Mouse (Mus musculus) intestine, postnatal 0 days (tissue): ENCODE measurements at regions not wholly inside any gene's neighbourhood (a gene's known extent, or its start where the extent isn't known, plus 50 kb on each side); places are given as distances from the start of the nearest gene placed in this dataset.

Experiments used
- ATAC-seq: fragments of 200-750 bp; cut with Nextera tagmentation; 2 replicates; pipeline ENCODE4 v1.8.0; 2017; ENCODE audit warnings: mild to moderate bottlenecking, moderate TSS enrichment, moderate library complexity
- H3K27ac ChIP-seq: fragments of 300-500 bp; sonication (generic); 2 replicates; pipeline ENCODE4 v1.5.1; 2014; ENCODE audit warnings: mild to moderate bottlenecking, low read depth, low read length, moderate library complexity
- H3K27me3 ChIP-seq: fragments of 300-500 bp; sonication (generic); replicated peaks from 2 replicates; pipeline ENCODE4 v1.6.1; 2014; ENCODE audit warnings: low read length, mixed read lengths; ENCODE audit not compliant: control insufficient read depth, insufficient read depth
- H3K36me3 ChIP-seq: fragments of 300-500 bp; sonication (generic); 2 replicates; pipeline ENCODE4 v1.6.1; 2014; ENCODE audit warnings: mild to moderate bottlenecking, moderate library complexity; ENCODE audit not compliant: control insufficient read depth, insufficient read depth
- H3K4me1 ChIP-seq: fragments of 300-500 bp; sonication (generic); replicated peaks from 2 replicates; pipeline ENCODE4 v1.6.1; 2014; ENCODE audit warnings: antibody characterized with exemption, low read length, mixed read lengths; ENCODE audit not compliant: control insufficient read depth, insufficient read depth
- H3K4me2 ChIP-seq: fragments of 300-500 bp; sonication (generic); replicated peaks from 2 replicates; pipeline ENCODE4 v1.6.1; 2014; ENCODE audit warnings: low read depth, mild to moderate bottlenecking, moderate library complexity
- H3K4me3 ChIP-seq: fragments of 300-500 bp; sonication (generic); 2 replicates; pipeline ENCODE4 v1.5.1; 2014; ENCODE audit warnings: low read depth, low read length
- H3K9ac ChIP-seq: fragments of 300-500 bp; sonication (generic); 2 replicates; pipeline ENCODE4 v1.6.1; 2014; ENCODE audit warnings: mild to moderate bottlenecking, low read depth, low read length
- H3K9me3 ChIP-seq: fragments of 300-500 bp; sonication (generic); 2 replicates; pipeline ENCODE4 v1.6.1; 2016; ENCODE audit warnings: mixed run types; ENCODE audit not compliant: control insufficient read depth
- CTCF ChIP-seq: sonication (generic); IDR thresholded peaks from 2 replicates; pipeline ENCODE4 v1.5.1; 2016; ENCODE audit warnings: low read depth, mild to moderate bottlenecking, control low read depth, antibody characterized with exemption, moderate library complexity
- WGBS: fragments of 180-500 bp; shearing (Covaris S2); extraction: QIAGEN DNeasy Blood & Tissue Kit; methylation state at CpG from one replicate; pipeline ENCODE4 v1.1.7; 2014; 5-methylcytosine and 5-hydroxymethylcytosine counted together

DNA sequence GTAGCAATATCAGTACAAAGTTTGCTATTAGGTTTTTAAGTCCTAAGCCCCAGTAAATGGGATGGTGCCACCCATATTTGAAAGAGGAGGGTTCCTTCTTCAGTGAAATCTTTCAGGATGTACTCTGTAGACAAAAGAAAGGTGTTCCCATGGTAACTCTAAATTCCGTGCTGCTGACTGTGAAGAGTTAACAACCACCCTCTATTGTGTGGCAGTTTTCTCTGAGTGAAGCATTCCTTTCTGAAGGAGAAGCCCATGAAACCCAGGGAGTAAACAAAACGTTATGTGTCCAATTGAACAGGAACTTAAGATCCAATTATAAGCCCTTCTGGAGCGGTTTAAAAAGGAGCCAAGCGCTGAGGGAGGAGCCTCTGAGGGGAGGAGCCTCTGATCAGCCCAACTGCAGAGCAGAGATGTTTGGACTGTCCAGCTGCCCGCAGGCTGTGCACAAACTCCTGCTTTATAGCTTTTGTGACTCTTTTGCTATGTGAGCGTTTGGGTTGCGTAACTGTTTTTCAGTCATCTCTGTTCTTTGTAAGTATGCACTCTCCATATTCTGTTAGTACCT lies 446.1 kb downstream of the 1190002N15Rik start:
- no peaks in the 10 kb centered on the region for H3K36me3 ChIP-seq
- no peak overlapping the region for H3K27ac ChIP-seq
- no peak for ATAC-seq
- no peak overlapping the region for H3K4me3 ChIP-seq
- TF ChIP-seq CTCF = no peak
- 44% methylated on average over 7 of the region's 7 CpGs for WGBS
- no peak overlapping the region for H3K4me2 ChIP-seq
- H3K27me3 ChIP-seq = no peaks in the 10 kb centered on the region
- H3K9me3 ChIP-seq = no peaks in the 10 kb centered on the region
- H3K4me1 ChIP-seq = no peaks in the 10 kb centered on the region
- H3K9ac ChIP-seq = no peak overlapping the region

DNA sequence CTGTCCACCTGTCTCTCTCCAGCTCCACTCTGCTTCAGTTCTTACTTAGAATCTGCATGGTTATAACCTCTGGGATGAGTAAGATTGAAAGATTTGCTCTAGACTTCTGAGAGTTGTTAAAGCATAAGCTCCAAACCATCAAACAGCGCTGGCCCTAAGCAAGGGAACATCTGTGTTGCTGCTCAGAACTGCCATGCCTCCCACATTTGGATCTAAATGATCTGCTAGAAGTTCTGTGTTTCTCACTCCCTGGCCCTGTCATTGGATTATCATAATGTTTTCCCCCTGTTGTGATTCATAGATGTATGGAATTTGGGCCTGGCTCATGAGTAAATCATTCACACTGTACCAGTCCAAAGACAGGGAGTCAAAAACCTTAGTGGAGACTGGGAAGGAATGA lies 448.1 kb downstream of the 1190002N15Rik start:
- H3K4me2 ChIP-seq = no peak overlapping the region
- no peak for ATAC-seq
- no peaks in the 10 kb centered on the region for H3K9me3 ChIP-seq
- H3K27ac ChIP-seq = no peak overlapping the region
- no peaks in the 10 kb centered on the region for H3K36me3 ChIP-seq
- H3K4me3 ChIP-seq = no peak overlapping the region
- no peak for TF ChIP-seq CTCF
- WGBS = 79% methylated on average over 1 of the region's 1 CpGs
- H3K27me3 ChIP-seq = no peaks in the 10 kb centered on the region
- H3K4me1 ChIP-seq = no peaks in the 10 kb centered on the region
- H3K9ac ChIP-seq = no peak overlapping the region

DNA sequence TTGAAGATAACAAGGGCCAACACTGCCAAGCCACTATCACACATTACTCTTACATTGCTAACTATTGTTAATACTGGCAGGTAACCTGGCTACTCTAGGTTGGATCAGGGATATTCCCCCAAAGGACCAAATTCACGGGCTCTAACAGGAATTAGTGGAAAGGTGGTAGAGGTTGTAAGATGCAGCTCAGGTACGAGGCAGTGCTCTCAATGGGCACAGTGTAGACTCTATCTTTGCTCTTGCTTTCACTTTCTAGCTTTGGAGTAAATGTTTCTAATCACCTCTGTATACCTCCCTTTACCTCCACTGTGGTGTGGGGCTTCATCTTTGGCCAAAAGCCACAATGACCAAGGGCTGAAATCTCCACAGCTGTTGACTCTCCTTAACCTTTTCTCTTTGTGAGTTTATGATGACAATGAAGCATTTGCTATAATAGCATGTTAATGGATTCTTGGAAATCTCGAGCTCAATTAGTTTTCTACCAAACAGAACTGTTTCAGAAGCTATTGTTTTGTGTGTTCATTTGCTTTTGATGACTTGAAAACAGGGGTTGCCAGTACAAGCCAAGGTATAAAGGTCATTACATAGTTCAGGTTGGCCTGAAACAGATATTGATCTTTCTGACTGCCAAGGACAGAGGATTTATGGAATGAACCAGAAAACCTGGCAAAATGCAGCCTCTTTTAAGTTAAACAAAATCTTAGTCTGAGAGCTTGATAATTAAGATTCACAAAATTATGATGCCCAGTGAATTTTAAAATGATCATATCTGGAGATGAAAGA lies 454.1 kb downstream of the 1190002N15Rik start:
- Histone ChIP-seq H3K4me2 (no peak overlapping the region), H3K36me3 (no peaks in the 10 kb centered on the region), H3K27ac (no peak overlapping the region), H3K4me1 (no peaks in the 10 kb centered on the region), H3K27me3 (no peaks in the 10 kb centered on the region), H3K9me3 (no peaks in the 10 kb centered on the region), H3K4me3 (no peak overlapping the region), H3K9ac (no peak overlapping the region)
- ATAC-seq = no peak
- no peak for TF ChIP-seq CTCF
- 64% methylated on average over 3 of the region's 3 CpGs for WGBS

DNA sequence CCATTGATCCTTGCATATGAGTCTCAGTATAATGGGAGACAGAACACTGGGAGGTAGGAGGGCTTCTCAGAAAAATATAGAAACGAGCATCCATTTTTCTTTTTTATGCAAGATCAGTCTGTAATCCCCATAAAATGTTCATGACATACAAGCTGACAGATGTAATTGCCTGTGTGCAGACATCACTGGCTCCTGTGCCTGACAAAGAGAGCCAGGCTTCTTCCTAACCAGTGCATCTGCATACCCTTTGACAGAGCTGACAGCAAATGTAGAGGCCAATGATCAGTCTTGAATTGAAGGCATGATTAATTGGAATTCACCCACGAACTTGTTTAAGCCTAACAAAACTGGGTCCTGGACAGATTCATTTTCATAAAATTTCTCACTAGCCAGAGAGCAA lies 463.0 kb downstream of the 1190002N15Rik start:
- Histone ChIP-seq H3K9ac (no peak overlapping the region), H3K9me3 (no peaks in the 10 kb centered on the region), H3K4me2 (no peak overlapping the region), H3K4me3 (no peak overlapping the region), H3K36me3 (no peaks in the 10 kb centered on the region), H3K4me1 (no peaks in the 10 kb centered on the region), H3K27ac (no peak overlapping the region), H3K27me3 (no peaks in the 10 kb centered on the region)
- no peak for TF ChIP-seq CTCF
- ATAC-seq = no peak
- WGBS = 54% methylated on average over 2 of the region's 2 CpGs

DNA sequence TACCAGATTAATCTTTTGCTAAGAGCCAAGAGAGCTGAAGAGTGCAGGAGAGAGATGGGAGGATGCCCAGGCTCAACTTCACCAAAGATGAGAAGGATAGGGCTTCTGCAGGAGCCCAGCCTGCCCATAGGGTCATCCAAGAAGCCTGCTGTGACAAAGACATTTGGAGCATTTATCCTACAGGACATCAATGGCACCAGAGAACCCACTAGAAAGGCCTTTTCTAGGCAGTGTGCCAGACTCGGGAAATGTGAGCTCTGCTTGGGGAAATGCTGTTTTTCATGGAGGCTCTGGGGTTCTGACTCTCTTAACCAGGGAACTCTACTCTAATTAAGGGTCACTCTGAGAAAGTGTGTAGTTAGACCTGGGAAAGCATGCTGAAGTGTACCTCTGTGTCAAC lies 470.8 kb downstream of the 1190002N15Rik start:
- no peak overlapping the region for H3K9ac ChIP-seq

DNA sequence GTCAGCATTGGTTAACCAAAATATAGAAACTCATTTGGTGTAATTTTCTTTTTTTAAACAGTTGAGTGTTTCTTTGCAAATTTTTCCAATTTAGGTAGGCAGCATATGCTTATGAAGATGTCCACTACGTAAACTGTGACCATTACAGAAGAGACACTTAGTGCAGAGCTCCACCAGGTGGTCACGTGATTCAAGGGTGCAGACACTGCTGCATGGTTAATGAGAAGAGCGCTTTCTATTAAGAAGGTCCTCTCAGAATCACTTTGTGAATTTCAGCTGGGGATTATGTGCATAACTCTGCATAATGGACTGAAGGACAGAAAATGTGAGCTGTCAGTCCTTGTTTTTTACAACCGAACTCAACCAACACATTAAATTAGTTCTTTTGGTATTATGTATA lies 484.7 kb downstream of the 1190002N15Rik start:
- Histone ChIP-seq H3K4me2 (no peak overlapping the region), H3K27me3 (no peaks in the 10 kb centered on the region), H3K36me3 (no peaks in the 10 kb centered on the region), H3K4me3 (no peak overlapping the region), H3K4me1 (no peaks in the 10 kb centered on the region), H3K9ac (no peak overlapping the region), H3K9me3 (no peaks in the 10 kb centered on the region), H3K27ac (no peak overlapping the region)
- ATAC-seq = no peak
- 88% methylated on average over 4 of the region's 4 CpGs for WGBS
- TF ChIP-seq CTCF = peak; percentile 40

More for the DNA sequence above, 470.8 kb downstream of the 1190002N15Rik start:
- H3K9me3 ChIP-seq = no peaks in the 10 kb centered on the region
- H3K36me3 ChIP-seq = no peaks in the 10 kb centered on the region
- no peaks in the 10 kb centered on the region for H3K4me1 ChIP-seq
- no peak overlapping the region for H3K4me2 ChIP-seq
- ATAC-seq = no peak
- no peak for TF ChIP-seq CTCF
- WGBS = 64% methylated on average over 1 of the region's 1 CpGs
- no peak overlapping the region for H3K27ac ChIP-seq
- H3K4me3 ChIP-seq = no peak overlapping the region
- no peaks in the 10 kb centered on the region for H3K27me3 ChIP-seq
